Mouse (Mus musculus): ENCODE data around the gene Irs2. TPM values are rescaled to one million over a fixed set of nuclear protein-coding genes. Genes with fewer than 3 reads are reported as not detected.

Gene Irs2
- polyA plus RNA-seq, 1 experiment from 2014 or later: 8.1 TPM

- peaks cover 3% of the 10 kb centered on the region for H3K4me1 ChIP-seq
- whole genome bisulfite sequencing: 48% methylated on average over 19 of the region's 19 CpGs
- no peaks in the 10 kb centered on the region for H3K9me3 ChIP-seq
- no peak overlapping the region for H3K27ac ChIP-seq (replicated peaks)
- no peak for DNase-seq (ENCODE audit: low spot score)
- no peaks in the 10 kb centered on the region for H3K36me3 ChIP-seq (replicated peaks)
- H3K27me3 ChIP-seq (replicated peaks; ENCODE audit: low read depth, poor library complexity, severe bottlenecking): no peaks in the 10 kb centered on the region
- no peak overlapping the region for H3K4me3 ChIP-seq
These were observed 27.6 kb upstream of the Irs2 start for GRCm38 (mm10) chr8:11035628-11036416.

GRCm38 (mm10) chr8:11024871-11025270, 16.6 kb upstream of the Irs2 start:
- Histone ChIP-seq H3K9me3 (0 out of 2 replicates have a peak, but pooled peaks cover 3% of the 10 kb centered on the region), H3K36me3 (replicated peaks) (no peaks in the 10 kb centered on the region), H3K4me3 (no peak overlapping the region), H3K27ac (replicated peaks) (no peak overlapping the region), H3K4me1 (no peaks in the 10 kb centered on the region), H3K27me3 (replicated peaks; ENCODE audit: low read depth, poor library complexity, severe bottlenecking) (no peaks in the 10 kb centered on the region)
- DNase-seq (ENCODE audit: low spot score): no peak
- 64% methylated on average over 3 of the region's 3 CpGs for WGBS

- no peaks in the 10 kb centered on the region for H3K27me3 ChIP-seq (replicated peaks; ENCODE audit: low read depth, poor library complexity, severe bottlenecking)
- H3K27ac ChIP-seq (replicated peaks): no peak overlapping the region
- no peak overlapping the region for H3K4me3 ChIP-seq
- no peaks in the 10 kb centered on the region for H3K4me1 ChIP-seq
- no peak for DNase-seq (ENCODE audit: low spot score)
- no peaks in the 10 kb centered on the region for H3K36me3 ChIP-seq (replicated peaks)
- H3K9me3 ChIP-seq: 0 out of 2 replicates have a peak, but pooled peaks cover 3% of the 10 kb centered on the region
- whole genome bisulfite sequencing: 94% methylated on average over 9 of the region's 9 CpGs
These were observed 12.8 kb upstream of the Irs2 start for GRCm38 (mm10) chr8:11020949-11021572.

- H3K4me3 ChIP-seq: no peak overlapping the region
- DNase-seq (ENCODE audit: low spot score): no peak
- H3K36me3 ChIP-seq (replicated peaks): no peaks in the 10 kb centered on the region
- 0 out of 2 replicates have a peak, but pooled peaks cover 9% of the 10 kb centered on the region for H3K27me3 ChIP-seq (replicated peaks; ENCODE audit: low read depth, poor library complexity, severe bottlenecking)
- H3K9me3 ChIP-seq: no peaks in the 10 kb centered on the region
- peaks cover 14% of the 10 kb centered on the region for H3K4me1 ChIP-seq
- H3K27ac ChIP-seq (replicated peaks): no peak overlapping the region
- 88% methylated on average over 3 of the region's 3 CpGs for WGBS
These were observed 7.4 kb upstream of the Irs2 start for GRCm38 (mm10) chr8:11015622-11016021.

GRCm38 (mm10) chr8:11013258-11013657, 5.0 kb upstream of the Irs2 start:
- whole genome bisulfite sequencing: 4% methylated on average over 6 of the region's 6 CpGs
- DNase-seq (ENCODE audit: low spot score): peak; percentile 68
- 0 out of 2 replicates have a peak, but pooled peaks cover 18% of the 10 kb centered on the region for H3K27me3 ChIP-seq (replicated peaks; ENCODE audit: low read depth, poor library complexity, severe bottlenecking)
- no peak overlapping the region; the same call in 1 of the 2 replicates for H3K27ac ChIP-seq (replicated peaks)
- no peak overlapping the region for H3K4me3 ChIP-seq
- no peaks in the 10 kb centered on the region for H3K9me3 ChIP-seq
- peaks cover 25% of the 10 kb centered on the region for H3K4me1 ChIP-seq
- H3K36me3 ChIP-seq (replicated peaks): no peaks in the 10 kb centered on the region

GRCm38 (mm10) chr8:11011787-11012485, 3.7 kb upstream of the Irs2 start:
- 0 out of 2 replicates have a peak, but pooled peaks cover 18% of the 10 kb centered on the region for H3K27me3 ChIP-seq (replicated peaks; ENCODE audit: low read depth, poor library complexity, severe bottlenecking)
- no peaks in the 10 kb centered on the region for H3K9me3 ChIP-seq
- H3K36me3 ChIP-seq (replicated peaks): peaks cover under 1% of the 10 kb centered on the region; the same call in 1 of the 2 replicates
- peaks cover 35% of the 10 kb centered on the region for H3K4me1 ChIP-seq
- DNase-seq (ENCODE audit: low spot score): no peak
- H3K4me3 ChIP-seq: no peak overlapping the region
- WGBS: 80% methylated on average over 3 of the region's 3 CpGs
- no peak overlapping the region for H3K27ac ChIP-seq (replicated peaks)

- DNase-seq (ENCODE audit: low spot score): peak; percentile 20
These were observed 2.8 kb upstream of the Irs2 start for GRCm38 (mm10) chr8:11010913-11011605.

GRCm38 (mm10) chr8:11010398-11010797, 2.1 kb upstream of the Irs2 start:
- Histone ChIP-seq H3K4me1 (peaks cover 50% of the 10 kb centered on the region), H3K36me3 (replicated peaks) (peaks cover 16% of the 10 kb centered on the region), H3K27me3 (replicated peaks; ENCODE audit: low read depth, poor library complexity, severe bottlenecking) (0 out of 2 replicates have a peak, but pooled peaks cover 21% of the 10 kb centered on the region), H3K4me3 (peak overlapping the region; percentile 93; the same call in 1 of the 2 replicates), H3K27ac (replicated peaks) (no peak overlapping the region), H3K9me3 (no peaks in the 10 kb centered on the region)
- DNase-seq (ENCODE audit: low spot score): no peak
- 53% methylated on average over 11 of the region's 11 CpGs for WGBS

More at GRCm38 (mm10) chr8:11010913-11011605, 2.8 kb upstream of the Irs2 start:
- Histone ChIP-seq H3K4me3 (peak overlapping the region; percentile 93; the same call in 1 of the 2 replicates), H3K4me1 (peaks cover 44% of the 10 kb centered on the region), H3K27ac (replicated peaks) (peak overlapping the region; percentile 59), H3K27me3 (replicated peaks; ENCODE audit: low read depth, poor library complexity, severe bottlenecking) (0 out of 2 replicates have a peak, but pooled peaks cover 19% of the 10 kb centered on the region), H3K36me3 (replicated peaks) (peaks cover 9% of the 10 kb centered on the region), H3K9me3 (no peaks in the 10 kb centered on the region)
- 10% methylated on average over 11 of the region's 11 CpGs for WGBS

GRCm38 (mm10) chr8:11009431-11010071, 1.3 kb upstream of the Irs2 start:
- H3K36me3 ChIP-seq (replicated peaks): peaks cover 24% of the 10 kb centered on the region
- peak; percentile 85 for DNase-seq (ENCODE audit: low spot score)
- peaks cover 59% of the 10 kb centered on the region for H3K4me1 ChIP-seq
- no peaks in the 10 kb centered on the region for H3K9me3 ChIP-seq
- H3K27ac ChIP-seq (replicated peaks): peak overlapping the region; percentile 98
- 0 out of 2 replicates have a peak, but pooled peaks cover 21% of the 10 kb centered on the region for H3K27me3 ChIP-seq (replicated peaks; ENCODE audit: low read depth, poor library complexity, severe bottlenecking)
- WGBS: under 1% methylated on average over 62 of the region's 62 CpGs
- H3K4me3 ChIP-seq: peak overlapping the region; percentile 93

- H3K27me3 ChIP-seq (replicated peaks; ENCODE audit: low read depth, poor library complexity, severe bottlenecking): 0 out of 2 replicates have a peak, but pooled peaks cover 21% of the 10 kb centered on the region
- no peaks in the 10 kb centered on the region for H3K9me3 ChIP-seq
- peak overlapping the region; percentile 93 for H3K4me3 ChIP-seq
- H3K27ac ChIP-seq (replicated peaks): peak overlapping the region; percentile 98
- WGBS: under 1% methylated on average over 73 of the region's 73 CpGs
- H3K4me1 ChIP-seq: peaks cover 65% of the 10 kb centered on the region
- peak; percentile 98 for DNase-seq (ENCODE audit: low spot score)
- peaks cover 30% of the 10 kb centered on the region for H3K36me3 ChIP-seq (replicated peaks)
These were observed 673 bp upstream of the Irs2 start for GRCm38 (mm10) chr8:11008842-11009420.
